Mouse (Mus musculus) small intestine, adult 2 months (tissue): ENCODE results near the gene Itpkb. TPM values are rescaled to one million over a fixed set of nuclear protein-coding genes. Genes with fewer than 3 reads are reported as not detected.

Source experiments
- H3K27ac ChIP-seq: fragments of 200-500 bp; 2 replicates; pipeline ENCODE4 v1.5.1; 2012; ENCODE audit warnings: low read depth, low read length, control low read depth, inconsistent platforms; ENCODE audit not compliant: insufficient read depth
- H3K27me3 ChIP-seq: fragments of 200-500 bp; 2 replicates; pipeline ENCODE4 v1.6.1; 2012; ENCODE audit warnings: mild to moderate bottlenecking, moderate library complexity, low read length, inconsistent platforms; ENCODE audit not compliant: control insufficient read depth, insufficient read depth
- H3K36me3 ChIP-seq: fragments of 200-500 bp; 2 replicates; pipeline ENCODE4 v1.6.1; 2012; ENCODE audit warnings: mild to moderate bottlenecking, low read length, control low read depth, inconsistent platforms; ENCODE audit not compliant: control insufficient read depth, insufficient read depth
- H3K4me1 ChIP-seq: fragments of 200-500 bp; 2 replicates; pipeline ENCODE4 v1.6.1; 2012; ENCODE audit warnings: low read length, inconsistent platforms, mixed read lengths; ENCODE audit not compliant: control insufficient read depth, insufficient read depth, insufficient read length
- H3K4me3 ChIP-seq: fragments of 200-500 bp; 2 replicates; pipeline ENCODE4 v1.5.1; 2012; ENCODE audit warnings: low read depth, mild to moderate bottlenecking, control low read depth, inconsistent platforms, low read length, moderate library complexity
- CTCF ChIP-seq: fragments of 200-500 bp; IDR thresholded peaks from 2 replicates; pipeline ENCODE4 v1.5.1; 2012; ENCODE audit warnings: low read depth, mild to moderate bottlenecking, control low read depth, inconsistent platforms, low read length, moderate library complexity, mixed read lengths; ENCODE audit not compliant: insufficient replicate concordance, insufficient read length; ENCODE audit errors: extremely low read depth
- POLR2A ChIP-seq: fragments of 200-500 bp; IDR thresholded peaks from 2 replicates; pipeline ENCODE4 v1.6.1; 2012; ENCODE audit warnings: low read depth, mild to moderate bottlenecking, control low read depth, inconsistent platforms, low read length, moderate library complexity
- WGBS: fragments of 180-500 bp; shearing (Covaris S2); methylation state at CpG from one replicate; pipeline ENCODE4 v1.1.7; 2018; 5-methylcytosine and 5-hydroxymethylcytosine counted together
- polyA plus RNA-seq: library from polyadenylated mRNA; depleted of rRNA; stranded (reverse); fragments of >200 nt; gene quantifications from 2 replicates; pipeline ENCODE4 v1.2.3, GENCODE M21; 2012

Itpkb gene
- polyA plus RNA-seq, 1 experiment: 6.0 TPM

- Histone ChIP-seq H3K27ac (no peak overlapping the region), H3K4me1 (peaks cover 28% of the 10 kb centered on the region), H3K27me3 (no peaks in the 10 kb centered on the region), H3K36me3 (peaks cover under 1% of the 10 kb centered on the region; the same call in 1 of the 2 replicates), H3K4me3 (no peak overlapping the region)
- 84% methylated on average over 7 of the region's 7 CpGs for WGBS
- TF ChIP-seq POLR2A: no peak
- TF ChIP-seq CTCF: no peak
Observed at GRCm38 (mm10) chr1:180410306-180410705, 80.0 kb downstream of the Itpkb start.

- no peaks in the 10 kb centered on the region for H3K27me3 ChIP-seq
- H3K4me3 ChIP-seq: no peak overlapping the region
- 0 out of 2 replicates have a peak, but pooled peaks cover 2% of the 10 kb centered on the region for H3K4me1 ChIP-seq
- TF ChIP-seq POLR2A (no peak), CTCF (no peak)
- no peak overlapping the region for H3K27ac ChIP-seq
- H3K36me3 ChIP-seq: peaks cover 4% of the 10 kb centered on the region; the same call in 1 of the 2 replicates
- WGBS: 63% methylated on average over 4 of the region's 4 CpGs
Observed at GRCm38 (mm10) chr1:180415064-180415463, 84.8 kb downstream of the Itpkb start.

GRCm38 (mm10) chr1:180415836-180416235, 85.6 kb downstream of the Itpkb start:
- peaks cover 4% of the 10 kb centered on the region; the same call in 1 of the 2 replicates for H3K36me3 ChIP-seq
- no peak overlapping the region for H3K27ac ChIP-seq
- 88% methylated on average over 7 of the region's 7 CpGs for WGBS
- 0 out of 2 replicates have a peak, but pooled peaks cover 2% of the 10 kb centered on the region for H3K4me1 ChIP-seq
- H3K27me3 ChIP-seq: no peaks in the 10 kb centered on the region
- TF ChIP-seq POLR2A: no peak
- TF ChIP-seq CTCF: no peak
- no peak overlapping the region for H3K4me3 ChIP-seq

- H3K36me3 ChIP-seq: peaks cover 4% of the 10 kb centered on the region; the same call in 1 of the 2 replicates
Observed at GRCm38 (mm10) chr1:180417118-180417517, 86.8 kb downstream of the Itpkb start.

GRCm38 (mm10) chr1:180419059-180419458, 88.8 kb downstream of the Itpkb start:
- Histone ChIP-seq H3K27ac (no peak overlapping the region), H3K4me3 (no peak overlapping the region), H3K4me1 (peaks cover 15% of the 10 kb centered on the region), H3K27me3 (no peaks in the 10 kb centered on the region), H3K36me3 (peaks cover 4% of the 10 kb centered on the region; the same call in 1 of the 2 replicates)
- TF ChIP-seq POLR2A (no peak), CTCF (no peak)
- 87% methylated on average over 2 of the region's 2 CpGs for WGBS

More at GRCm38 (mm10) chr1:180417118-180417517, 86.8 kb downstream of the Itpkb start:
- peaks cover 5% of the 10 kb centered on the region; the same call in 1 of the 2 replicates for H3K4me1 ChIP-seq
- 62% methylated on average over 2 of the region's 2 CpGs for WGBS
- no peak overlapping the region for H3K4me3 ChIP-seq
- H3K27me3 ChIP-seq: no peaks in the 10 kb centered on the region
- TF ChIP-seq POLR2A (no peak), CTCF (no peak)
- no peak overlapping the region for H3K27ac ChIP-seq

GRCm38 (mm10) chr1:180420496-180421164, 90.3 kb downstream of the Itpkb start:
- Histone ChIP-seq H3K4me1 (peaks cover 15% of the 10 kb centered on the region), H3K27ac (no peak overlapping the region), H3K4me3 (no peak overlapping the region), H3K36me3 (0 out of 2 replicates have a peak, but pooled peaks cover 2% of the 10 kb centered on the region), H3K27me3 (no peaks in the 10 kb centered on the region)
- no peak for TF ChIP-seq CTCF
- TF ChIP-seq POLR2A: no peak
- 86% methylated on average over 8 of the region's 8 CpGs for WGBS

GRCm38 (mm10) chr1:180421165-180421909, 91.1 kb downstream of the Itpkb start:
- TF ChIP-seq POLR2A: no peak
- TF ChIP-seq CTCF: no peak
- 0 out of 2 replicates have a peak, but pooled peaks cover 2% of the 10 kb centered on the region for H3K36me3 ChIP-seq
- 84% methylated on average over 25 of the region's 25 CpGs for WGBS

More at GRCm38 (mm10) chr1:180421165-180421909, 91.1 kb downstream of the Itpkb start:
- no peaks in the 10 kb centered on the region for H3K27me3 ChIP-seq
- H3K4me3 ChIP-seq: no peak overlapping the region
- no peak overlapping the region for H3K27ac ChIP-seq
- peaks cover 15% of the 10 kb centered on the region for H3K4me1 ChIP-seq
